ENCODE assay signal across 15 mouse cellular contexts in the genomic region with DNA sequence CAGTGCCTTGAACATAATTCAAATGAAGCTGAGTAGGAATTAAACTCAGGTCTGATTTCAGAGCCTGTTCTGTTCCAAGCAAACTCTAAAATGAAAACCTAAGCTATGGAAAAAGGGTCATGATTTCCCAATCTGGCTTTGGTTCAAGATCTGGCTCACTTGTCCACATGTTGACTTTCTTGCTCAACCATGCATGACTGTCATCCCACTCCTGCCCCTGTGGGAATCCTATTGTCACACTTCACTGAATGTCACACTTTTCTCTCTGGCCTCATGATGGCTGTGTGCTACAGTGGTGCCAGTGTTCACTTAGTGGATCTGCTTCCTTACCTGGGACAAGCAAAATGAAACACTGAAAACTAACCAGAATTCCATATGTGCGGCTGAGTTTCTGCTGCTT.
DNase-seq lines count a peak whose midpoint lies in the region; ATAC-seq and TF ChIP-seq lines count a peak whose summit lies in the region.
"Had no signal": no experiment of that assay in that cellular context is flagged by ENCODE, and none has a peak within 500 bp of the region (broad histone marks: within the 10 kb centered on the region; RNA-seq: fewer than 3 reads in every experiment).

No protein-coding gene starts in this region.

- no peaks in the 10 kb centered on the region for H3K27me3 ChIP-seq in lung, postnatal 0 days (replicated peaks; ENCODE audit: insufficient read depth, low read length)
- H3K27me3 ChIP-seq in kidney, embryonic 14.5 days (ENCODE audit: control insufficient read depth, insufficient read depth, low read length): no peaks in the 10 kb centered on the region
- no peaks in the 10 kb centered on the region for H3K27me3 ChIP-seq in forebrain, embryonic 11.5 days (ENCODE audit: control insufficient read depth, insufficient read depth, low read length)
- H3K27me3 ChIP-seq: embryonic facial prominence, embryonic 12.5 days; midbrain, embryonic 15.5 days had no signal

- no peaks in the 10 kb centered on the region for H3K4me1 ChIP-seq in lung, postnatal 0 days (ENCODE audit: insufficient read depth, low read depth, low read length)
- no peaks in the 10 kb centered on the region for H3K4me1 ChIP-seq in lung, adult 2 months (ENCODE audit: control insufficient read depth, insufficient read depth, low read length)
- H3K4me1 ChIP-seq in kidney, embryonic 14.5 days (ENCODE audit: control insufficient read depth, insufficient read depth, low read length): no peaks in the 10 kb centered on the region
- H3K4me1 ChIP-seq in forebrain, embryonic 11.5 days (replicated peaks; ENCODE audit: control insufficient read depth, insufficient read depth, low read length): no peaks in the 10 kb centered on the region
- H3K4me1 ChIP-seq: embryonic facial prominence, embryonic 12.5 days; midbrain, embryonic 15.5 days had no signal

- no peak overlapping the region for H3K27ac ChIP-seq in lung, postnatal 0 days (ENCODE audit: low read length)
- no peak overlapping the region for H3K27ac ChIP-seq in kidney, embryonic 14.5 days (ENCODE audit: low read depth, low read length)
- H3K27ac ChIP-seq in forebrain, embryonic 11.5 days (ENCODE audit: low read depth, low read length): no peak overlapping the region
- H3K27ac ChIP-seq: embryonic facial prominence, embryonic 12.5 days; midbrain, embryonic 15.5 days had no signal

- no peak overlapping the region for H3K4me2 ChIP-seq in lung, postnatal 0 days (replicated peaks; ENCODE audit: low read depth, low read length)
- no peak overlapping the region for H3K4me2 ChIP-seq in kidney, embryonic 14.5 days (replicated peaks; ENCODE audit: low read depth, low read length)
- H3K4me2 ChIP-seq in forebrain, embryonic 11.5 days (ENCODE audit: low read depth, low read length, severe bottlenecking): no peak overlapping the region
- H3K4me2 ChIP-seq: embryonic facial prominence, embryonic 12.5 days; midbrain, embryonic 15.5 days had no signal

- H3K9me3 ChIP-seq in lung, postnatal 0 days (ENCODE audit: low read length): no peaks in the 10 kb centered on the region
- H3K9me3 ChIP-seq in kidney, embryonic 14.5 days (ENCODE audit: control insufficient read depth, low read length): no peaks in the 10 kb centered on the region
- no peaks in the 10 kb centered on the region for H3K9me3 ChIP-seq in forebrain, embryonic 11.5 days (ENCODE audit: control insufficient read depth, low read length)
- H3K9me3 ChIP-seq: embryonic facial prominence, embryonic 12.5 days; midbrain, embryonic 15.5 days had no signal

- TF ChIP-seq EP300 in lung, postnatal 0 days (IDR thresholded peaks at IDR 0.05): no peak

- no peak overlapping the region for H3K4me3 ChIP-seq in lung, postnatal 0 days (ENCODE audit: low read depth, low read length)
- no peak overlapping the region for H3K4me3 ChIP-seq in lung, adult 2 months (replicated peaks; ENCODE audit: extremely low read depth, low read depth, low read length)
- no peak overlapping the region for H3K4me3 ChIP-seq in kidney, embryonic 14.5 days (ENCODE audit: low read length)
- no peak overlapping the region for H3K4me3 ChIP-seq in forebrain, embryonic 11.5 days (ENCODE audit: low read depth, low read length)
- H3K4me3 ChIP-seq: embryonic facial prominence, embryonic 12.5 days; midbrain, embryonic 15.5 days had no signal

- no peak for TF ChIP-seq CTCF in lung, postnatal 0 days (IDR thresholded peaks at IDR 0.05)
- TF ChIP-seq CTCF in lung, adult 2 months (IDR thresholded peaks at IDR 0.05; ENCODE audit: insufficient read depth, low read length): no peak

- ATAC-seq in lung, postnatal 0 days: peak; percentile 47
- peak; percentile 81; the same call in 1 of the 2 replicates for ATAC-seq in kidney, embryonic 14.5 days (ENCODE audit: low FRiP score, low TSS enrichment)
- no peak for ATAC-seq in forebrain, embryonic 11.5 days (replicated peaks; ENCODE audit: low FRiP score)
- ATAC-seq: forebrain, embryonic 16.5 days; midbrain, embryonic 15.5 days had no signal

- H3K9ac ChIP-seq in lung, postnatal 0 days (replicated peaks; ENCODE audit: low read depth): no peak overlapping the region
- no peak overlapping the region for H3K9ac ChIP-seq in kidney, embryonic 14.5 days (ENCODE audit: low read depth, low read length)
- H3K9ac ChIP-seq in forebrain, embryonic 11.5 days (ENCODE audit: low read length): no peak overlapping the region
- H3K9ac ChIP-seq: embryonic facial prominence, embryonic 12.5 days; midbrain, embryonic 15.5 days had no signal

- peak; percentile 48 to 50 for DNase-seq in cerebellum, postnatal 10 days
- DNase-seq in cerebellum, adult 11-12 months: no peak
- DNase-seq in lung, postnatal 0 days (ENCODE audit: low spot score): peak; percentile 57
- DNase-seq in lung, adult 2 months: no peak
- DNase-seq in retina, postnatal 1 day: peak; percentile 39
- DNase-seq in forebrain, embryonic 11.5 days (ENCODE audit: low spot score): no peak
- DNase-seq in heart, adult 11 months: no peak
- DNase-seq: cerebellum, adult 18-20 months; heart, postnatal 14 days; lung, adult 18-20 months; thymus, adult 18-20 months had no signal

- TF ChIP-seq POLR2A in lung, adult 2 months (IDR thresholded peaks at IDR 0.05; ENCODE audit: borderline replicate concordance, extremely low read depth, low read depth, low read length): no peak

- H3K36me3 ChIP-seq in lung, postnatal 0 days (ENCODE audit: insufficient read depth, low read length): no peaks in the 10 kb centered on the region
- H3K36me3 ChIP-seq in kidney, embryonic 14.5 days (ENCODE audit: control insufficient read depth, insufficient read depth, low read length): no peaks in the 10 kb centered on the region
- H3K36me3 ChIP-seq in forebrain, embryonic 11.5 days (ENCODE audit: control insufficient read depth, insufficient read depth, low read length): no peaks in the 10 kb centered on the region
- H3K36me3 ChIP-seq: embryonic facial prominence, embryonic 12.5 days; midbrain, embryonic 15.5 days had no signal

- WGBS in lung, postnatal 0 days: 85% methylated on average over 1 of the region's 1 CpGs
- 93% methylated on average over 1 of the region's 1 CpGs for WGBS in lung, adult 2 months
- 75% methylated on average over 1 of the region's 1 CpGs for WGBS in kidney, embryonic 14.5 days
- WGBS in forebrain, embryonic 11.5 days: 90% methylated on average over 1 of the region's 1 CpGs

Comparison
In these comparisons a context has a peak if more than half of its experiments do, and no peak if none do; other contexts are left out.
1. DNase-seq: peak in cerebellum, postnatal 10 days (2 of 2), lung, postnatal 0 days (single experiment) and retina, postnatal 1 day (single experiment); none in cerebellum, adult 11-12 months (single experiment), lung, adult 2 months (single experiment), forebrain, embryonic 11.5 days (single experiment) and heart, adult 11 months (single experiment).